In genomic region chr11:117148893-117149685, GRCm38 (mm10) we compare ENCODE assay signal across 22 mouse cellular contexts. TPM values are rescaled to one million over a fixed set of nuclear protein-coding genes. Genes with fewer than 3 reads are reported as not detected.
DNase-seq lines count a peak whose midpoint lies in the region; ATAC-seq and TF ChIP-seq lines count a peak whose summit lies in the region.
"Had no signal": no experiment of that assay in that cellular context is flagged by ENCODE, and none has a peak within 500 bp of the region (broad histone marks: within the 10 kb centered on the region; RNA-seq: fewer than 3 reads in every experiment).

No protein-coding gene starts in this region.

- no peak overlapping the region for H3K4me2 ChIP-seq in hindbrain, embryonic 12.5 days (replicated peaks)
- no peak overlapping the region for H3K4me2 ChIP-seq in hindbrain, embryonic 11.5 days (replicated peaks; ENCODE audit: low read depth, low read length)
- H3K4me2 ChIP-seq: heart, embryonic 11.5 days; heart, embryonic 15.5 days had no signal

- no peak for TF ChIP-seq CTCF in left cerebral cortex, adult 2 months (IDR thresholded peaks at IDR 0.05)

- no peak for ATAC-seq in hindbrain, embryonic 12.5 days (ENCODE audit: low FRiP score)
- ATAC-seq in hindbrain, embryonic 11.5 days (ENCODE audit: low FRiP score) = no peak
- ATAC-seq: CD4-positive, CD25-positive, alpha-beta regulatory T cell, adult 4 months; forebrain, postnatal 0 days; Patski had no signal

- H3K4me1 ChIP-seq in hindbrain, embryonic 12.5 days = peaks cover 7% of the 10 kb centered on the region; the same call in 1 of the 2 replicates
- peaks cover 2% of the 10 kb centered on the region; the same call in 1 of the 2 replicates for H3K4me1 ChIP-seq in hindbrain, embryonic 11.5 days (replicated peaks; ENCODE audit: control insufficient read depth, insufficient read depth, low read length)
- H3K4me1 ChIP-seq in brown adipose tissue, adult 24 weeks (ENCODE audit: control insufficient read depth, insufficient read depth, insufficient read length, low read length) = peaks cover 6% of the 10 kb centered on the region

- H3K27ac ChIP-seq in hindbrain, embryonic 12.5 days = 0 out of 2 replicates have a peak overlapping the region, but pooled peaks have one; percentile 1
- H3K27ac ChIP-seq in hindbrain, embryonic 11.5 days (ENCODE audit: low read depth, low read length) = no peak overlapping the region
- peak overlapping the region; percentile 24 for H3K27ac ChIP-seq in left cerebral cortex, adult 2 months
- H3K27ac ChIP-seq in brown adipose tissue, adult 24 weeks (replicated peaks; ENCODE audit: low read depth, low read length) = peak overlapping the region; percentile 69
- H3K27ac ChIP-seq: embryonic facial prominence, embryonic 10.5 days; heart, adult 2 months; heart, embryonic 15.5 days had no signal

- H3K4me3 ChIP-seq in hindbrain, embryonic 12.5 days = no peak overlapping the region
- no peak overlapping the region for H3K4me3 ChIP-seq in hindbrain, embryonic 11.5 days (ENCODE audit: low read depth, low read length)
- H3K4me3 ChIP-seq in left cerebral cortex, adult 2 months = no peak overlapping the region
- no peak overlapping the region for H3K4me3 ChIP-seq in brown adipose tissue, adult 24 weeks (ENCODE audit: insufficient read depth, low read depth, low read length)
- H3K4me3 ChIP-seq: embryonic facial prominence, embryonic 10.5 days; heart, adult 2 months; heart, embryonic 15.5 days had no signal

- no peaks in the 10 kb centered on the region for H3K27me3 ChIP-seq in hindbrain, embryonic 12.5 days
- no peaks in the 10 kb centered on the region for H3K27me3 ChIP-seq in hindbrain, embryonic 11.5 days (ENCODE audit: control insufficient read depth, insufficient read depth, low read length)
- H3K27me3 ChIP-seq: heart, embryonic 15.5 days; Patski had no signal

- WGBS in hindbrain, embryonic 12.5 days = 75% methylated on average over 18 of the region's 18 CpGs
- 77% methylated on average over 18 of the region's 18 CpGs for WGBS in hindbrain, embryonic 11.5 days

- DNase-seq in adrenal gland, adult (ENCODE audit: inconsistent age in 2 of 2, low spot score in 1 of 2) = peak; percentile 52 to 70
- DNase-seq in adrenal gland, postnatal 25 days = no peak
- no peak for DNase-seq in hindbrain, embryonic 11.5 days (ENCODE audit: low spot score)
- DNase-seq in left cerebral cortex, adult 2 months (ENCODE audit: extremely low spot score in 1 of 2, low spot score in 2 of 2) = no peak
- DNase-seq in left cerebral cortex, postnatal 14 days (ENCODE audit: low spot score in 2 of 2) = no peak
- DNase-seq in ovary, adult 18-20 months (ENCODE audit: low spot score) = no peak
- DNase-seq: adrenal gland, postnatal 14 days; B cell, adult 2 months; cerebellum, adult 2 months; cerebellum, postnatal 10 days; forebrain, postnatal 0 days; gastrocnemius, postnatal 14 days; heart, adult 2 months; heart, postnatal 14 days; kidney, adult 11 months had no signal

- H3K9ac ChIP-seq in hindbrain, embryonic 12.5 days = no peak overlapping the region
- no peak overlapping the region for H3K9ac ChIP-seq in hindbrain, embryonic 11.5 days (ENCODE audit: low read depth, low read length)
- H3K9ac ChIP-seq: forebrain, postnatal 0 days; heart, embryonic 15.5 days had no signal

- no peaks in the 10 kb centered on the region for H3K9me3 ChIP-seq in hindbrain, embryonic 12.5 days (replicated peaks)
- H3K9me3 ChIP-seq in hindbrain, embryonic 11.5 days (ENCODE audit: control insufficient read depth, low read length) = no peaks in the 10 kb centered on the region
- H3K9me3 ChIP-seq: embryonic facial prominence, embryonic 10.5 days; heart, embryonic 15.5 days had no signal

- intact Hi-C loops in left cerebral cortex, adult 2 months (cut with DNase I) = no loop called here
- intact Hi-C loops in left cerebral cortex, postnatal 14 days (cut with DNase I) = no loop called here

- H3K36me3 ChIP-seq in hindbrain, embryonic 12.5 days = peaks cover 90% of the 10 kb centered on the region
- peaks cover 6% of the 10 kb centered on the region for H3K36me3 ChIP-seq in hindbrain, embryonic 11.5 days (ENCODE audit: control insufficient read depth, insufficient read depth, low read length)

RNA-seq across cellular contexts. Expression of gene Sec14l1, which starts 34.1 kb away (rescaled TPM):
- total RNA-seq in adrenal gland, postnatal 25 days (2021) = 157 and 195 TPM in 2 replicates
- 76.2 and 77.6 TPM in 2 replicates for polyA plus RNA-seq in hindbrain, embryonic 12.5 days (2016; fragmentation: Nextera tagmentation; extraction: Ambion mirVana)
- polyA plus RNA-seq in hindbrain, embryonic 11.5 days (2014; fragmentation: Nextera tagmentation; extraction: Ambion mirVana) = 36.7 and 36.9 TPM in 2 replicates
- total RNA-seq in left cerebral cortex, adult 2 months (2021) = 100 to 1,000 TPM; 198 to 229 TPM
- total RNA-seq in left cerebral cortex, postnatal 14 days (2021) = 100 to 1,000 TPM; 172 to 175 TPM
- 35.4 and 37.4 TPM in 2 replicates for polyA plus RNA-seq in brown adipose tissue, adult 24 weeks (2012; ENCODE audit: insufficient read depth, insufficient read length, missing spikeins)

RNA-seq across cellular contexts. Expression of gene Sept9, which starts 50.4 kb away (rescaled TPM):
- 122 and 148 TPM in 2 replicates for total RNA-seq in adrenal gland, postnatal 25 days (2021)
- 165 and 179 TPM in 2 replicates for polyA plus RNA-seq in hindbrain, embryonic 12.5 days (2016; fragmentation: Nextera tagmentation; extraction: Ambion mirVana)
- polyA plus RNA-seq in hindbrain, embryonic 11.5 days (2014; fragmentation: Nextera tagmentation; extraction: Ambion mirVana) = 126 and 141 TPM in 2 replicates
- 10 to 100 TPM; 77.4 to 77.8 TPM for total RNA-seq in left cerebral cortex, adult 2 months (2021)
- total RNA-seq in left cerebral cortex, postnatal 14 days (2021) = 10 to 100 TPM; 62.1 to 70.5 TPM
- 65.5 and 118 TPM in 2 replicates for polyA plus RNA-seq in brown adipose tissue, adult 24 weeks (2012; ENCODE audit: insufficient read depth, insufficient read length, missing spikeins)

Comparison
In these comparisons a context has a peak if more than half of its experiments do, and no peak if none do; other contexts are left out.
1. DNase-seq: peak in adrenal gland, adult (2 of 2); none in adrenal gland, postnatal 25 days (single experiment), hindbrain, embryonic 11.5 days (single experiment), left cerebral cortex, adult 2 months (0 of 2), left cerebral cortex, postnatal 14 days (0 of 2) and ovary, adult 18-20 months (single experiment).